Mouse (Mus musculus): ENCODE measurements around the gene Caskin2.
A peak's percentile ranks its signal among the peaks of the same experiment; 100 is the strongest.
"Not testable (repeated sequence)": the region's sequence is repeated elsewhere in the genome, so short reads cannot be mapped to it uniquely, and the experiment has no call there.

The Caskin2 gene

GRCm38 (mm10) chr11:115803072-115803709 lies 10.2 kb downstream of the Caskin2 start:
- no peak for DNase-seq

- DNase-seq, result no peak
Observed at GRCm38 (mm10) chr11:115800981-115801380, 12.5 kb downstream of the Caskin2 start.

- no peak for DNase-seq
Observed at GRCm38 (mm10) chr11:115797665-115798064, 15.8 kb downstream of the Caskin2 start.

- no peak for DNase-seq
Observed at GRCm38 (mm10) chr11:115796898-115797297, 16.5 kb downstream of the Caskin2 start.

GRCm38 (mm10) chr11:115792353-115792752 lies 21.1 kb downstream of the Caskin2 start:
- DNase-seq, result no peak

GRCm38 (mm10) chr11:115791919-115792318 lies 21.5 kb downstream of the Caskin2 start:
- no peak for DNase-seq

GRCm38 (mm10) chr11:115789787-115790186 lies 23.7 kb downstream of the Caskin2 start:
- DNase-seq, result no peak

- no peak for DNase-seq
Observed at GRCm38 (mm10) chr11:115786473-115786872, 27.0 kb downstream of the Caskin2 start.

GRCm38 (mm10) chr11:115780141-115781070 lies 33.0 kb downstream of the Caskin2 start:
- no peak for DNase-seq

GRCm38 (mm10) chr11:115779038-115779571 lies 34.3 kb downstream of the Caskin2 start:
- no peak for DNase-seq

- DNase-seq, result no peak
Observed at GRCm38 (mm10) chr11:115777487-115778335, 35.7 kb downstream of the Caskin2 start.

GRCm38 (mm10) chr11:115776954-115777353 lies 36.5 kb downstream of the Caskin2 start:
- no peak for DNase-seq

- DNase-seq, result no peak
Observed at GRCm38 (mm10) chr11:115775821-115776665, 37.4 kb downstream of the Caskin2 start.

GRCm38 (mm10) chr11:115774653-115775052 lies 38.8 kb downstream of the Caskin2 start:
- DNase-seq, result no peak

- no peak for DNase-seq
Observed at GRCm38 (mm10) chr11:115768896-115769295, 44.5 kb downstream of the Caskin2 start.

GRCm38 (mm10) chr11:115766981-115767380 lies 46.5 kb downstream of the Caskin2 start:
- no peak for DNase-seq

- peak; percentile 12 to 13 for DNase-seq
Observed at GRCm38 (mm10) chr11:115766356-115766943, 47.0 kb downstream of the Caskin2 start.

- no peak for DNase-seq
Observed at GRCm38 (mm10) chr11:115765607-115766141, 47.8 kb downstream of the Caskin2 start.

- DNase-seq, result peak; percentile 97
Observed at GRCm38 (mm10) chr11:115765103-115765606, 48.3 kb downstream of the Caskin2 start, which contains the start of gene Tmem94. TSS of gene Tmem94 (plus strand) at chr11:115765433.

- no peak for DNase-seq
Observed at GRCm38 (mm10) chr11:115764698-115765097, 48.7 kb downstream of the Caskin2 start.

GRCm38 (mm10) chr11:115762176-115762575 lies 51.3 kb downstream of the Caskin2 start:
- DNase-seq, result not testable (repeated sequence)

All from B cell, adult 2 months (primary cell).